Mouse (Mus musculus) lung, postnatal 0 days (tissue): ENCODE measurements around the gene Zfp60.

Experiments
- CTCF ChIP-seq: IDR thresholded peaks from 2 replicates; pipeline ENCODE4 v1.5.1; 2016; ENCODE audit warnings: antibody characterized with exemption, mild to moderate bottlenecking
- EP300 ChIP-seq: IDR thresholded peaks from 2 replicates; pipeline ENCODE4 v1.6.1; 2016; ENCODE audit warnings: antibody characterized with exemption, mild to moderate bottlenecking, control low read depth

- TF ChIP-seq CTCF (peak; percentile 74), EP300 (no peak)
These were observed at the start of gene Zfp60 for GRCm38 (mm10) chr7:27731281-27731883.
